Mouse (Mus musculus): ENCODE measurements around the gene Aldh1a3.

Gene Aldh1a3

DNA sequence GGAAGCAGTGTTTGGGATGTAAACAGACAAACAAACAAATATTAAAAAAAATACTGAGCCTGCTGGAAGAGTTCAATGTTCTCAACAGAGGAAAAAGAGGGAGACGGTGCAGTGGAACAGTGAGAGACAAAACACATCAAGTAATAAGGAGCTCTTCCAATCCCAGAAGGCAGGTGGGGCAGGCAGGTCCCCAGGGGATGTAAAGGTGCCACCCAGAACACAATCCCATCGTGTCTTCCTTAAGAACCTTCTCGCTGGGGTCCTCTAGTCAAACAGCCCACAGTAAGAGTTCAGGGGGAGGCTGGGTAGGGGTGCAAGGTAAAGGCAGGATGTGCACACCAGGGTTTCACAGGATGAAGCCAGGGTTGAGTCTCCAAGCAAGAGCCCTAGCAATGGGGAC is 53.9 kb downstream of the Aldh1a3 start:
- in situ Hi-C loops (cut with MboI, MseI) = no loop called here

DNA sequence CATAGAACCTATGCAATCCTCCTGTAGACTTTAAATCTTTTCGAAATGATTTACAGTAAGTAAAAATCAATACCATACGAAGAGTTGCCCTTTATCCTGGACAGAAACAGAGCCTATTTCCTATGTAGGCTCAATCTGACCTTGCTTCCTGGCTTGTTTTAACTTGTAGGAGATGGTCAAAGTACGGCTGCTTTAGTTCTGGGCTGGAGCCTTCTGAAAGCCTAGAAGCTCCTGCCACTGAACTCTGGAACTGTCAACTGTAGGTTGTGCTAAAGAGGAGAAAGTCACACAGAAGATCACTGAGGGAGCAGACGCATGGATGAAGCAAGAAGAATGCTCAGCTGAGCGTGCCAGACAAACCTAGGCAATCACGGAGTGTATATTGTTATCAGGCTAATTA is 56.3 kb downstream of the Aldh1a3 start:
- in situ Hi-C loops (cut with MboI, MseI) = no loop called here

DNA sequence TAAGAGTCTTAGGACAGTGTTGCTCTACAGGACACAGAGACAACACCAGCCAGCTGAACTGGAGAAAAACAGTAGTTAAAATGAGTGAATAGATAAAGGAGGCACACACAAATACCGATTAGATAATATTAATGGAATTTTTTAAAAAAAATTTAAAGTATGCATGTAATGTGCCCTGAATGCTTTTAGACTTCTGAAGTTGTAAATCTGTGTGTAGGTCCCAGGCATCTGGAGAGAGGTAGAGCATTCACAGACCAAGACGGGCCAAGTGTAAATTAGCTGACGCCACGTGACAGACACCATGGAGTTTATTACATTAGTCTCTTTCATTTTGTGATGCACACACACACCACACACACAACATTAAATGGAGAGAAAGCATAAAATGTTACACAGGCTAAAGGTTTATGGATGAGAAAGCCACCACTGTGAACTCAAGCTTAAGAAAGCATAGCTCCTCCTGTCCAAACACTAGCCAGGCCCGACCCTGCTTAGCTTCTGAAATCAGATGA is 57.3 kb downstream of the Aldh1a3 start:
- in situ Hi-C loops (cut with MboI, MseI) = no loop called here

DNA sequence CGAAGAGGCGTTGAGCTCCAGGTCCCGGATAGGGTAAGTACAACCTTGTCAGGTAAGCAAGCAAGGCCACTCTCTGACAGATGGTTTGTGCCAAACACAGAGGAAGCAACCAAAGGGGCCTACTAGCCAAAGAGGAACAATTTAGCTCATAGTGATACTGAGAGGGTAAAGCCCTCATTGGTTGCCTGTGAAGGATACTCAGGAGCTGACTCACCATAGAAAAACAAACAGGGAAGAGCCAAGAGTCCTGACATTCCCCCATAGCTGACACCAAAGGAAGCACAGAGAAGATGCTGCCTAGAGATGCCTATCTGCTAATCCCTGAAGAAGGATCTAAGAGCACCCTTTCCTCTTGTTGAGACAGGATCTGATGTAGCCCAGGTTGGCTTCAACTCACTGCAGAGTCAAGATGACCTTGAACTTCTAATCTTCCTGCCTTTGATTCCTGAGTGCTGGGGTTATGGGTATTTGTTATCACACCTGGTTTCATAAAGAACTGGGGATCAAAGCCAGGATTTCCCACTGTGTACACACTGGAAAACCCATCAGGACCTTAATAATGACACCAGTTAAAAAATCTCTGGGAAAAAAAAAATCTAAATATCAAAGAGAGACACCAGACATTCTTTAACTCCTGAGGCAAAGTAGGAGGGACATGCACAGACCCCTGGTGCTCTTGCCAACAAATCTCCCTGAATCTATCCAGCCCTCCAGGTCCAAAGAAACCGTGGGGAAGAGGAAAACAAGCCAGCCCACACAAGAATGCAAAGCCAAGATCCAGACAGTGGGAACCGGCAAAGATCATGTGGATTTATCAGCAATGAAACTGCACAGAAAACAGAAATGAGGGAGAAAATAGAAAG is 58.0 kb downstream of the Aldh1a3 start:
- in situ Hi-C loops (cut with MboI, MseI) = no loop called here

DNA sequence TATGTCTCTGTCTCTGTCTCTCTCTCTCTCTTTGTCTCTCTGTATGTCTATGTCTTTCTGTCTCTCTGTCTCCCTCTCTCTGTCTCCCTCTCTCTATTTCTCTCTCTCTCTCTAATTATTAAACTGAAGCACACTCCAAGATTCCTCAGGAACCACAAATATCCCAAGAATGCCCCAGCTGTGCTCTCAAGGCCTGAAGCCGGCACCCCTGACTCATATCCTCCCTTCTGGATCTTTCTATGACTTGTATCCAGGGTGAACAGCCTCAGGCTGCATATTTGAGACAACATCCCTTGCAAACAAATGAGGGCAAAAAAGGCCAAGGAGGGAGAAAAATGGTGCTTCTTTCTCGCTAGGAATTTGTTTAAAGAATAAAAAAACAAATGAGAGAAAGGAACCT is 61.4 kb downstream of the Aldh1a3 start, which contains the start of gene Gm10974:
Gm10974 (plus strand) TSS at position 2 of the 400 bp plus-strand sequence.
- in situ Hi-C loops (cut with MboI, MseI) = no loop called here

DNA sequence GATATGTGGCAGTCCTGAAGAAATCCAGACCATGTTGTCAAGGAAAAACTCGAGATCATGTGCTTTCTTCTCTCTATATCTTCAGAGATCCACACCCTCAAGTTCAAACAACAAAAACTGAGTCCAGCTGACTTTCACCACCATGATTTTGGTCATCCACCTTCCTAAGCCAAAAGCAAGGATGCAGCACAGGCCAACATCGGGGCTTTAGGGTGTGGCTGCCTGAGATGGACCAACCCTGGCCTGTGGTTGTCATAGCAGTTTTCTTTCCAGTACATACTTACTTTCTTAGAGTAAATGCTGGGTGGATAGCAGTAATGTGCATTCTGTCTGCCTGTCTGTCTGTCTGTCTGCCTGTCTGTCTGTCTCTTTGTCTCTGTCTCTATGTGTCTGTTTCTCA is 61.9 kb downstream of the Aldh1a3 start:
- in situ Hi-C loops (cut with MboI, MseI) = no loop called here

DNA sequence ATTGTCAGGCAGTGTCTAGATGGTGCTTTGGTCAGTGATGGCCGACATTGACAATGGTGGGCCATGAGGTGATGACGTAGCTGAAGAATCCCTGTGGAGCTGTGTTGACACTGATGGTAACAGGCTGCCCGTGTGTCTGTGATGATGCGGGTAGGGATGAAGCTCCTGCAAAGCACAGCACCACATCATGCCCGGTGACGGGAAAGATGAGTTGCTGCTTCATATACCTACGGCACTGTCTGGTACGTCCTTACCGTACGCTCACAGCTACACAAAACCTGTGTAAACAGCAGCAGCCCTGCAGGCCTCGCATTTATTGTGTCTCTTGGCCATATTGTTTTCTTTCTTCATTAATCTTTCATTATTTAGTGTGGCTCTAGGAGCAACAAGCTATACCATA is 62.8 kb downstream of the Aldh1a3 start:
- in situ Hi-C loops (cut with MboI, MseI) = no loop called here

DNA sequence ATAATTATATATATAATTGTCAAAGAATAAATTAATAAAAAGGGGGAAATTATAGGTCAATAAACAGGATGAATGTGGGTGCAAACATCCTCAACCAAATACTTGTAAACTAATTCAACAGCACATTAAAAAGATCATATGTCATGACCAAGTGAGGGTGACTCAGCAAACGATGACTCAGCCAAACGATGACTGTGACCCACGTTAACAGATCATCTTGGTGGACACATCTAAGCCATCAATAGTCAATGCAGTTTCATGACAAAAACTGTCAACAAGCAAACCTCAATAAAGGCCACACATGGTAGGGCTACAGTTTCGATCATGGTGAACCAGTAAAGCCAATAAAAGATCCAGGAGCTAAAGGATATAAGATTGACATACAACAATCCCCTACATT is 68.3 kb downstream of the Aldh1a3 start:
- in situ Hi-C loops (cut with MboI, MseI) = no loop called here

DNA sequence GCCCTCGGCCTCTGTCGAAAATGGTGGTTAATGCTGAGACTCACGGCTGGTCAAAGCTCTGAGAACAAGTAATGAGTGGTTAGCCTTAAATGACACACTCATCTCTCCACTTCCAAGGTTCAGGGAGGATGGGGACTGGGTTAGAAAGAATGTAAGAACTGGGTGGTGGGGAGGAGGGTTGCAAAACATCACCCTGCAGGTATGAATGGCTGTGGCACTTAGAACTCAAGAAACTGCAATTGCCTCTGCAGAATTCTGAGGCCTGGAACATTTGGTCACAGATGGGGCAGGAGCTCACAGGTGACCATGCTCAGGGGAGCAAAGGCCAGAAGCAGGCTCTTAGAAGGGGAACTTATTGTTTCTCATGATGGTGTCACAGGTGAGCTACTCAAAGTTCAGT is 68.9 kb downstream of the Aldh1a3 start:
- in situ Hi-C loops (cut with MboI, MseI) = no loop called here

DNA sequence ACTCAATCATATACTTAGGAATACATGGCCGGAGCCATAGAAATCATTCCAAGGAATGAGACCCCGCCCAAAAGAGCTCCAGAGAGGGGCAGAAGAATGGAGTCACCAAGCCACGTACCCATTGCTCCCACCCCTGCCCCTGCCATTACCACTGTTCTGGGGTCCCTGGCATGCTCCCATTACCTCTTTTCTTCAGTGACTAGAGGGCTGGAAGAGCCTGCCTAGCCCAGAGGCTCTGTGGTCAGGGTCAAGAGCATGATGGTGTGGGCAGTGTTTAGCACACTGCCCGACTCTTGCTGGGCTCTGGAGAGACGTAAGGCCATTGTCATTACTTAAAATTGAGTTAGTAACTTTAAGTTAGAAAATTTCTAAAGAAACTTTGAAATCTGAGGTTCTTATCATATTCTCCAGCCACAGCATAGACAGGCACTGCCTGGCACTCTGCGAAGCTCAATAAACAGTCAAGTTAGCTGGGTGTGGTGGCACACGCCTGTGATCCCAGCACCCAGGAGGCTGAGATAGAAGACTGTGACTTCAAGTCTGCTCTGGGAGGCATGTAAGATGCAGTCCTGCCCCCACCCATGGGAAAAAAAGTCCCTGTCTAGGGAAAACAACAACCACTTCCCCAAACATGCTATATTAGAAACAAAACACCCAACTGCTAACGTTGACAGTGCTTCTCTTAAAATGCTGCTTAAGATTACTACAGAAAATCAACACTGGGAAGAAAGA is 71.4 kb downstream of the Aldh1a3 start:
- in situ Hi-C loops (cut with MboI, MseI) = no loop called here

DNA sequence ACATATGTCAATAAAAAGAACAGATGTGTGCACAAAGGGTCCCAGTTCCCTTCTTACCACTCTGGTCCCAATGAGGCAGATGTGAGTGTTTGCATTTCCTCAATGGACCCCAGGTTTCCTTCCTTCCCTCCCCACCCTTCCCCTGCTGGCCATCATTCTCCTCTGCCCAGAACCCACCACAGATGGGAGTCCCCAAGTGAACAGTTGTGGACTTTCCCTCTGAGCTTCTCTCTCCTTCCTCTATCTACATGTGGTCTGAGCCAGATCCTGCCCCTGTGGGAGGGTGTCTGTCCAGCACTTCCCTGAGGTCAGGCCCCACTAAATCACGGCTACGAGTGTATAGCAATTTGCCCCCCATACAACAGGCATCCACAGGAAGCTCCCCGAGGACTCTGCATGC is 72.4 kb downstream of the Aldh1a3 start:
- in situ Hi-C loops (cut with MboI, MseI) = no loop called here

DNA sequence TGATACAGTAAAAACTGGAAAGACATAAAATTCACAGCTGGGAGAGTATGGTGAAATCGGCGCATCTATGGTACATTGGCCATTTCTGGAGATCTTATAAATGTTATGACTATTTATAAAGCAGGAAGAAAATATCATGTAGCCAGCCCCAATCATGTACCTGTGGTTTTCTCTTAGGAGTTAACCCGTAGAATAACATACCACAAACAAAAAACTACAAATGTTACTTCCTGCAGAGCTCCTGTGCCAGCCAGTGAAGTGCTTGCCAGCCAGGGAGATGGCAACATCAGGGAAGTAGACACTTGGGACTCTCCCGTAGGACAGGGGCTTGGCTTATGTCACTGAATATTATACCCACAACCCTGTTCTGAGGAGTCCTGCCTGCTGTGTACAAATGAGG is 76.2 kb downstream of the Aldh1a3 start:
- in situ Hi-C loops (cut with MboI, MseI) = no loop called here

DNA sequence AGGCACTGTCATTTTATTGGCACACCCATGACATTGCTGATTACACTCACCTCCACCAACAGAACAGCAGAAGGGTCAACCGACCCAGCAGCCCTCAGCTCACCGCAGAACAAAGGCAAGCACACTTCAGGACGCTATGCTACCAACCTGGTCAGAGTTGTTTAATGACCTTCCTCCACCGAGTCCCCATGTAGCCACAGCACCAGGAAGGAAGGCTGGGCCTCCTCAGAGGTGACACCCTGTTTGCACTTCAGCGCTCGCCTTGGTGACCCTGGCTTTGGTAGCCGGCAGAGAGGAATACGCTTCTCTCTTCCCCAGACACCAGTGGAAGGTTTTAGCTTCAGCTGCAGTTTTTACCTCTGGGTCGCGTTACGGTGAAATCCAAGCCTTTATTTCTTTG is 77.6 kb downstream of the Aldh1a3 start:
- in situ Hi-C loops (cut with MboI, MseI) = no loop called here

DNA sequence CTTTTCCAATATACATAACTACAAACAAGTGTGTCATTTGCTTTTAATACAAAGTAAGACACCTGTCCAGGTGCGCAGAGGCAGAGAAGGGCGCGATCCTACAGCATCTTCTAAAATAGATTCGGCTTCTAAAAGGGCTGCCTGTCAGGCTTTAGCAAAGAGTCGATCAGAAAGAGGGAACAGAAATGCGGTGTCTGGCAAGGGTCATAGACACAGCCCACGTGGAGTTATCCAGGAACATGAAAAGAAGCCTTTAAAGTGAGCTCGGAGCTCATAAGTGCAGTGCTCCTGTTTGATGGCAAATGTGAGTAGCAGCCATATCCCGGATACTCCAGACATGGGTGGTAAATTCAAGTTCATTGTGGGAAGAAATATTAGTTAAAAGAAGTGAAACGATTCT is 78.7 kb downstream of the Aldh1a3 start:
- in situ Hi-C loops (cut with MboI, MseI) = no loop called here

DNA sequence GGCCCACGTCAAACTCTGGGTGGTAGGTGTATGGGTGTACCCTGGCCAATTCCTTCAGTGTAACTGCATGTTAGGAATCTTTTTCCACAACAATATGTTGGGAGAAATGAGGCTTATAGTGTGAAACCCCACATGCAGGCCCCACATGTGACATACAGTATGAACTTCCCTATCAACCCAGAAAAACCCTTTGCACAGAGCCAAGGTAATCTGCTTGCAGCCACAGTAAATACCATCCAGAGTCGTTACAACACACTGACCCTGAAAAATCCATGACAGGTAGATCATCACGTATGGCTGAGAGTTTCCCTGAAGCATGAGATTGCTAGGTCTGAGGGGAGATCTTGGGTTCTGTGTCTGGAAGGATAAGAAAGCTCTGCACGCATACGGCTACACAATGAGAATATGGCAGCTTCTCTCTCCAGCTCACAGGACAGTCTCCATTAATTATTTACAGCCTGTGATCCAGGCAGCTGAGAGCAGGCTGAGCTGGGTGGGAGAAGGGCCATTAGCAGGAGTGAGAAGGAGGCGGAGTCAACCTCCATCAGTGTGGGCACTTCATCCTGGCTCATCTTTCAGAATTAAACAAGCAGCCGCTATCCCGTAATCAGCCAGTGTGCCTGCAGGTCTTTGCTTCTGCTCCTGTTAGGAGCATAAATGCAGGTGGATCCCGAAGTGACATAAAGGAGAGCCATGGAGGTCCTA is 80.2 kb downstream of the Aldh1a3 start:
- in situ Hi-C loops (cut with MboI, MseI) = no loop called here

DNA sequence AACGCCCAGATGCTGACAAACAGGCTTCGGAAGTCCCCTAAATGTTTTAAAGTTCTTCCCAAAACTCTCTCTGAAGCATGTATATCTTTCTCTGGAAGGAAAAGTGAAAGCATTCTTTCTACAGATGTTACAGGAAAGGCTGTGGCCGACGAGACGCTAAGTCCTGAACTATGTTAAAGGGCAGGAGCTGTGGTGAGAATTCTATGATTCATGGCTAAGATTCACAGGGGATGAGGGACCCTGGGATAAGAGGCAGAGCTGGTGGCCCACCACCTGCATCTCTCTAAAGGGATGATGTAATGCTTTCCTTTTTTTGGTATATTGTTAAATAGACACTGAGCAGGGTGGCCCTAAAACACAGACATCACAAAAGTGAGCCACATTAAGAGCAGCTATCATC is 84.0 kb downstream of the Aldh1a3 start:
- in situ Hi-C loops (cut with MboI, MseI) = no loop called here

DNA sequence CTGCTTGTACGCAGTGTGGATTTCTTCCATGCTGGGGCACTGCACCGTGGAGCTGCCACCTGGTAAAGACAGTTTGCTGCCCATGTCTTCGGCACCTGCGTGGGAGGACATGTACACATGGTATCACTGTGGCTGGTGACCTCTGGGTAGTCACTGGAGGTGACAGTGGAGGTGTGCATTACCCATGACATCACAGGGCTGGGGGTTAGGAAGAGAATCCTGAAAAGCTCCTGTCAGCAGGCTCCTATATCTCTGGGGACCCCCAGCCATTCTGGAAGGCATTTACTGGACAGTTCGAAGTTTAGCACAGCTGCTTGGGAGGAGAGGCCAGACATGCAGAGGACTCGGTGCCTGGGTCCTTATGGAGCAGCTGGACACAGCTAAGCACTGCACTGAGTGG is 84.5 kb downstream of the Aldh1a3 start:
- in situ Hi-C loops (cut with MboI, MseI) = no loop called here

DNA sequence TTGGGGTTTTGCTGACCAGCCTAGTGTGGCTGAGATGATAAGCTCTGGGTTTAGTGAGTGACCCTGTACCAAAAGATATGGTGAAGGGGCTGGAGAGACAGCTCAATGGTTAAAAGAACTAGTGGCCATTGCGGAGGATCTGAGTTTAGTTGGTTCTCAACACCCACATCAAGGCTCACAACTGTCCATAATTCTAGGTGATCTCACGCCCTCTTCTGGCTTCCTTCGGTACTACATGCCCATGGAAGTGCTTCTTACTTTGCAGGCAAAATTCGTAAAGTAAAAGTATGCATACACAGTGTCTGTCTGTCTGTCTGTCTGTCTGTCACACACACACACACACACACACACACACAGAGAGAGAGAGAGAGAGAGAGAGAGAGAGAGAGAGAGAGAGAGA is 85.0 kb downstream of the Aldh1a3 start:
- in situ Hi-C loops (cut with MboI, MseI) = no loop called here

Data from T-helper 17 cell (primary cell).